Comparison of ENCODE assay signal across 17 mouse cellular contexts in genomic region chr15:101258420-101258819, GRCm38 (mm10). TPM values are rescaled to one million over a fixed set of nuclear protein-coding genes. Genes with fewer than 3 reads are reported as not detected.
DNase-seq lines count a peak whose midpoint lies in the region; ATAC-seq and TF ChIP-seq lines count a peak whose summit lies in the region.
"Had no signal": no experiment of that assay in that cellular context is flagged by ENCODE, and none has a peak within 500 bp of the region (broad histone marks: within the 10 kb centered on the region; RNA-seq: fewer than 3 reads in every experiment).

No protein-coding gene starts in this region.

- TF ChIP-seq CTCF in left cerebral cortex, adult 2 months (IDR thresholded peaks at IDR 0.05), result no peak

- no peak for DNase-seq in left cerebral cortex, adult 2 months (ENCODE audit: extremely low spot score in 1 of 2, low spot score in 2 of 2)
- no peak for DNase-seq in left cerebral cortex, postnatal 4 days
- DNase-seq in CD8-positive naive resting alpha-beta T cell, adult 2 months (ENCODE audit: low read depth in 2 of 2, low spot score in 2 of 2), result peak; percentile 84
- DNase-seq in thymus, postnatal 10 days (ENCODE audit: low spot score in 2 of 2), result peak; percentile 86 to 92
- DNase-seq in lung, postnatal 14 days, result no peak
- DNase-seq in ovary, postnatal 36 days (ENCODE audit: low spot score), result no peak
- no peak for DNase-seq in frontal cortex, postnatal 25 days (ENCODE audit: low spot score in 2 of 2)
- DNase-seq: adrenal gland, adult 2 months; cerebellum, postnatal 10 days; heart, adult 2 months; kidney, adult 18-20 months; kidney, postnatal 36 days; liver, postnatal 0 days; right cerebral cortex, postnatal 14 days had no signal

- intact Hi-C loops in left cerebral cortex, adult 2 months (cut with DNase I), result no loop called here
- intact Hi-C loops in left cerebral cortex, postnatal 4 days (cut with DNase I), result no loop called here

- 0 out of 2 replicates have a peak, but pooled peaks have one; percentile 1 for ATAC-seq in megakaryocyte, adult 5-6 weeks (ENCODE audit: poor library complexity, severe bottlenecking)
- ATAC-seq: liver, postnatal 0 days had no signal

- no peak overlapping the region; the same call in 1 of the 2 replicates for H3K4me3 ChIP-seq in left cerebral cortex, adult 2 months
- H3K4me3 ChIP-seq: heart, adult 2 months; hindbrain, embryonic 12.5 days; neural tube, embryonic 15.5 days had no signal

- H3K27ac ChIP-seq in left cerebral cortex, adult 2 months, result peak overlapping the region; percentile 47
- H3K27ac ChIP-seq: heart, adult 2 months; hindbrain, embryonic 12.5 days; neural tube, embryonic 15.5 days had no signal

RNA-seq across cellular contexts. Expression of gene Nr4a1, which starts 4.4 kb away (rescaled TPM):
- total RNA-seq in left cerebral cortex, adult 2 months (2021), result 100 to 1,000 TPM; 155 to 210 TPM
- 10 to 100 TPM; 20.1 to 22.6 TPM for total RNA-seq in left cerebral cortex, postnatal 4 days (2021)
- 42.1 and 45.0 TPM in 2 replicates for total RNA-seq in megakaryocyte, adult 5-6 weeks (2015)
- 37.0 TPM in 2 replicates for total RNA-seq in megakaryocyte, adult 5-6 weeks (2017)

RNA-seq across cellular contexts. Expression of gene Atg101, which starts 25.7 kb away (rescaled TPM):
- total RNA-seq in left cerebral cortex, adult 2 months (2021), result 10 to 100 TPM; 41.9 to 44.5 TPM
- total RNA-seq in left cerebral cortex, postnatal 4 days (2021), result 10 to 100 TPM; 36.5 to 37.1 TPM
- total RNA-seq in megakaryocyte, adult 5-6 weeks (2015), result 8.2 and 12.1 TPM in 2 replicates
- 53.3 and 58.0 TPM in 2 replicates for total RNA-seq in megakaryocyte, adult 5-6 weeks (2017)

RNA-seq across cellular contexts. Expression of gene Grasp, which starts 34.4 kb away (rescaled TPM):
- 100 to 1,000 TPM in 1 of 2 experiments, 10 to 100 TPM in 1; 89.7 to 107 TPM for total RNA-seq in left cerebral cortex, adult 2 months (2021)
- total RNA-seq in left cerebral cortex, postnatal 4 days (2021), result 10 to 100 TPM; 12.3 to 13.5 TPM
- total RNA-seq in megakaryocyte, adult 5-6 weeks (2015), result 0.16 and 0.30 TPM in 2 replicates
- 0.29 and 0.85 TPM in 2 replicates for total RNA-seq in megakaryocyte, adult 5-6 weeks (2017)

RNA-seq across cellular contexts. Expression of gene 6030408B16Rik, which starts 34.6 kb away (rescaled TPM):
- under 1 TPM; 0.30 to 0.41 TPM for total RNA-seq in left cerebral cortex, adult 2 months (2021)
- total RNA-seq in left cerebral cortex, postnatal 4 days (2021), result under 1 TPM in 1 of 2 experiments, not detected in 1; 0.56 TPM
- total RNA-seq in megakaryocyte, adult 5-6 weeks (2015), result not detected in 2 replicates
- not detected in 2 replicates for total RNA-seq in megakaryocyte, adult 5-6 weeks (2017)

Comparison
In these comparisons a context has a peak if more than half of its experiments do, and no peak if none do; other contexts are left out.
1. DNase-seq: peak in CD8-positive naive resting alpha-beta T cell, adult 2 months (2 of 2) and thymus, postnatal 10 days (2 of 2); none in left cerebral cortex, adult 2 months (0 of 2), left cerebral cortex, postnatal 4 days (single experiment), lung, postnatal 14 days (single experiment), ovary, postnatal 36 days (single experiment) and frontal cortex, postnatal 25 days (0 of 2).
2. RNA of gene Grasp, which starts 34.4 kb away (total RNA-seq): 89.7 to 107 TPM in left cerebral cortex, adult 2 months and 12.3 to 13.5 TPM in left cerebral cortex, postnatal 4 days; 0.16 to 0.85 TPM in megakaryocyte, adult 5-6 weeks; every median in the first group is over 4 times any median in the second.